ENCODE assay signal across 13 mouse cellular contexts in genomic region chr13:97064844-97065621, GRCm38 (mm10). TPM values are rescaled to one million over a fixed set of nuclear protein-coding genes. Genes with fewer than 3 reads are reported as not detected.
DNase-seq lines count a peak whose midpoint lies in the region; ATAC-seq lines count a peak whose summit lies in the region.
"Not testable (repeated sequence)": the region's sequence is repeated elsewhere in the genome, so short reads cannot be mapped to it uniquely, and the experiment has no call there.
"Had no signal": no experiment of that assay in that cellular context is flagged by ENCODE, and none has a peak within 500 bp of the region (broad histone marks: within the 10 kb centered on the region; RNA-seq: fewer than 3 reads in every experiment).

No protein-coding gene starts in this region.

- H3K4me2 ChIP-seq in forebrain, embryonic 15.5 days (replicated peaks): peak overlapping the region; percentile 19; the same call in 1 of the 2 replicates
- H3K4me2 ChIP-seq in hindbrain, embryonic 13.5 days: 0 out of 2 replicates have a peak overlapping the region, but pooled peaks have one; percentile 2
- H3K4me2 ChIP-seq in kidney, embryonic 15.5 days: 0 out of 2 replicates have a peak overlapping the region, but pooled peaks have one; percentile 7
- peak overlapping the region; percentile 59 for H3K4me2 ChIP-seq in liver, embryonic 15.5 days
- 0 out of 2 replicates have a peak overlapping the region, but pooled peaks have one; percentile 5 for H3K4me2 ChIP-seq in midbrain, embryonic 13.5 days (replicated peaks)
- not testable (repeated sequence) for H3K4me2 ChIP-seq in stomach, embryonic 16.5 days (ENCODE audit: low read depth, low read length)

- WGBS in embryonic facial prominence, embryonic 10.5 days: 43% methylated on average over 18 of the region's 18 CpGs
- 38% methylated on average over 18 of the region's 18 CpGs for WGBS in forebrain, embryonic 15.5 days
- WGBS in hindbrain, embryonic 13.5 days: 43% methylated on average over 18 of the region's 18 CpGs
- 46% methylated on average over 18 of the region's 18 CpGs for WGBS in kidney, embryonic 15.5 days
- 28% methylated on average over 18 of the region's 18 CpGs for WGBS in liver, embryonic 15.5 days (ENCODE audit: insufficient replicate concordance)
- WGBS in midbrain, embryonic 13.5 days: 46% methylated on average over 18 of the region's 18 CpGs
- WGBS in stomach, embryonic 16.5 days: 44% methylated on average over 18 of the region's 18 CpGs

- peaks cover 37% of the 10 kb centered on the region for H3K27me3 ChIP-seq in embryonic facial prominence, embryonic 10.5 days (replicated peaks; ENCODE audit: low read depth, poor library complexity, severe bottlenecking)
- H3K27me3 ChIP-seq in forebrain, embryonic 15.5 days; stomach, embryonic 16.5 days (ENCODE audit: control insufficient read depth, insufficient read depth, low read length): not testable (repeated sequence)
- peaks cover 15% of the 10 kb centered on the region; the same call in 1 of the 2 replicates for H3K27me3 ChIP-seq in hindbrain, embryonic 13.5 days
- H3K27me3 ChIP-seq in kidney, embryonic 15.5 days: peaks cover 27% of the 10 kb centered on the region
- peaks cover 10% of the 10 kb centered on the region for H3K27me3 ChIP-seq in liver, embryonic 15.5 days
- H3K27me3 ChIP-seq in midbrain, embryonic 13.5 days: peaks cover 31% of the 10 kb centered on the region

- H3K4me1 ChIP-seq in embryonic facial prominence, embryonic 10.5 days: peaks cover 25% of the 10 kb centered on the region
- not testable (repeated sequence) for H3K4me1 ChIP-seq in forebrain, embryonic 15.5 days; hindbrain, embryonic 13.5 days (replicated peaks); kidney, embryonic 15.5 days; midbrain, embryonic 13.5 days (replicated peaks); stomach, embryonic 16.5 days (ENCODE audit: control insufficient read depth, insufficient read depth, low read length)
- peaks cover 70% of the 10 kb centered on the region for H3K4me1 ChIP-seq in liver, embryonic 15.5 days (replicated peaks)

- DNase-seq in embryonic facial prominence, embryonic 10.5 days (ENCODE audit: low spot score): peak; percentile 41

- ATAC-seq in forebrain, embryonic 15.5 days (replicated peaks); hindbrain, embryonic 13.5 days (ENCODE audit: low FRiP score); kidney, embryonic 15.5 days (replicated peaks; ENCODE audit: low FRiP score); midbrain, embryonic 13.5 days: not testable (repeated sequence)
- peak; percentile 30; the same call in 1 of the 2 replicates for ATAC-seq in liver, embryonic 15.5 days (ENCODE audit: insufficient read depth)
- ATAC-seq in stomach, embryonic 16.5 days (ENCODE audit: insufficient read depth, low FRiP score): peak; percentile 14; the same call in 1 of the 2 replicates

- peak overlapping the region; percentile 6; the same call in 1 of the 2 replicates for H3K4me3 ChIP-seq in embryonic facial prominence, embryonic 10.5 days
- not testable (repeated sequence) for H3K4me3 ChIP-seq in forebrain, embryonic 15.5 days; hindbrain, embryonic 13.5 days; kidney, embryonic 15.5 days (replicated peaks); midbrain, embryonic 13.5 days (replicated peaks); stomach, embryonic 16.5 days (replicated peaks; ENCODE audit: low read length)
- H3K4me3 ChIP-seq in liver, embryonic 15.5 days (replicated peaks): peak overlapping the region; percentile 20

- not testable (repeated sequence) for H3K36me3 ChIP-seq in embryonic facial prominence, embryonic 10.5 days (replicated peaks); forebrain, embryonic 15.5 days; hindbrain, embryonic 13.5 days; kidney, embryonic 15.5 days; liver, embryonic 15.5 days (replicated peaks); midbrain, embryonic 13.5 days; stomach, embryonic 16.5 days (ENCODE audit: control insufficient read depth, insufficient read depth, low read length)

- H3K9me3 ChIP-seq in embryonic facial prominence, embryonic 10.5 days; forebrain, embryonic 15.5 days; hindbrain, embryonic 13.5 days; kidney, embryonic 15.5 days (replicated peaks); liver, embryonic 15.5 days (replicated peaks); midbrain, embryonic 13.5 days; stomach, embryonic 16.5 days (replicated peaks; ENCODE audit: control insufficient read depth, low read length): not testable (repeated sequence)

- peak overlapping the region; percentile 57 for H3K27ac ChIP-seq in embryonic facial prominence, embryonic 10.5 days (replicated peaks)
- H3K27ac ChIP-seq in forebrain, embryonic 15.5 days (replicated peaks); hindbrain, embryonic 13.5 days; kidney, embryonic 15.5 days; midbrain, embryonic 13.5 days; stomach, embryonic 16.5 days (ENCODE audit: low read length): not testable (repeated sequence)
- H3K27ac ChIP-seq in liver, embryonic 15.5 days (replicated peaks): peak overlapping the region; percentile 68

- not testable (repeated sequence) for H3K9ac ChIP-seq in forebrain, embryonic 15.5 days (replicated peaks); hindbrain, embryonic 13.5 days; kidney, embryonic 15.5 days; midbrain, embryonic 13.5 days (replicated peaks); stomach, embryonic 16.5 days (ENCODE audit: low read length)
- H3K9ac ChIP-seq in liver, embryonic 15.5 days: peak overlapping the region; percentile 40

RNA-seq across cellular contexts. Expression of gene Fam169a, which starts 2.1 kb away (rescaled TPM):
- 8.5 and 9.6 TPM in 2 replicates for polyA plus RNA-seq in embryonic facial prominence, embryonic 10.5 days (2016; fragmentation: Nextera tagmentation; extraction: Ambion mirVana)
- 14.4 and 15.1 TPM in 2 replicates for polyA plus RNA-seq in forebrain, embryonic 15.5 days (2015; fragmentation: Nextera tagmentation; extraction: Ambion mirVana)
- polyA plus RNA-seq in hindbrain, embryonic 13.5 days (2015; fragmentation: Nextera tagmentation; extraction: Ambion mirVana): 21.8 and 23.4 TPM in 2 replicates
- 3.0 and 3.4 TPM in 2 replicates for polyA plus RNA-seq in kidney, embryonic 15.5 days (2015; fragmentation: Nextera tagmentation; extraction: Ambion mirVana)
- polyA plus RNA-seq in liver, embryonic 15.5 days (2015; fragmentation: Nextera tagmentation; extraction: Ambion mirVana): 0.84 and 0.98 TPM in 2 replicates
- 18.6 and 18.8 TPM in 2 replicates for polyA plus RNA-seq in midbrain, embryonic 13.5 days (2015; fragmentation: Nextera tagmentation; extraction: Ambion mirVana)
- polyA plus RNA-seq in stomach, embryonic 16.5 days (2015; fragmentation: Nextera tagmentation; extraction: Ambion mirVana): 1.7 and 2.2 TPM in 2 replicates
- polyA plus RNA-seq: liver, adult 2 months had no signal

RNA-seq across cellular contexts. Expression of gene 1700029F12Rik, which starts 30.9 kb away (rescaled TPM):
- not detected in 2 replicates for polyA plus RNA-seq in embryonic facial prominence, embryonic 10.5 days (2016; fragmentation: Nextera tagmentation; extraction: Ambion mirVana)
- not detected in 2 replicates for polyA plus RNA-seq in forebrain, embryonic 15.5 days (2015; fragmentation: Nextera tagmentation; extraction: Ambion mirVana)
- polyA plus RNA-seq in hindbrain, embryonic 13.5 days (2015; fragmentation: Nextera tagmentation; extraction: Ambion mirVana): not detected in 2 replicates
- not detected in 2 replicates for polyA plus RNA-seq in kidney, embryonic 15.5 days (2015; fragmentation: Nextera tagmentation; extraction: Ambion mirVana)
- polyA plus RNA-seq in liver, embryonic 15.5 days (2015; fragmentation: Nextera tagmentation; extraction: Ambion mirVana): not detected in 2 replicates
- polyA plus RNA-seq in midbrain, embryonic 13.5 days (2015; fragmentation: Nextera tagmentation; extraction: Ambion mirVana): not detected in 2 replicates
- polyA plus RNA-seq in stomach, embryonic 16.5 days (2015; fragmentation: Nextera tagmentation; extraction: Ambion mirVana): not detected in 2 replicates
- polyA plus RNA-seq: activated CD4-positive, CD25-positive, alpha-beta regulatory T cell, adult 4 months; CD4-positive, CD25-positive, alpha-beta regulatory T cell, adult 4 months; frontal cortex, adult 2 months; kidney, embryonic 16.5 days; liver, adult 2 months; midbrain, embryonic 12.5 days had no signal

RNA-seq across cellular contexts. Expression of gene Gm6169, which starts 34.0 kb away (rescaled TPM):
- polyA plus RNA-seq in embryonic facial prominence, embryonic 10.5 days (2016; fragmentation: Nextera tagmentation; extraction: Ambion mirVana): 0.66 and 2.0 TPM in 2 replicates
- polyA plus RNA-seq in forebrain, embryonic 15.5 days (2015; fragmentation: Nextera tagmentation; extraction: Ambion mirVana): 0.92 and 1.5 TPM in 2 replicates
- 0.86 and 1.8 TPM in 2 replicates for polyA plus RNA-seq in hindbrain, embryonic 13.5 days (2015; fragmentation: Nextera tagmentation; extraction: Ambion mirVana)
- polyA plus RNA-seq in kidney, embryonic 15.5 days (2015; fragmentation: Nextera tagmentation; extraction: Ambion mirVana): 2.7 and 3.8 TPM in 2 replicates
- polyA plus RNA-seq in liver, embryonic 15.5 days (2015; fragmentation: Nextera tagmentation; extraction: Ambion mirVana): 0.40 and 0.64 TPM in 2 replicates
- 0.43 and 1.1 TPM in 2 replicates for polyA plus RNA-seq in midbrain, embryonic 13.5 days (2015; fragmentation: Nextera tagmentation; extraction: Ambion mirVana)
- polyA plus RNA-seq in stomach, embryonic 16.5 days (2015; fragmentation: Nextera tagmentation; extraction: Ambion mirVana): 4.6 and 22.9 TPM in 2 replicates
- polyA plus RNA-seq: liver, adult 2 months had no signal
